Mouse (Mus musculus): ENCODE results near the gene Fh1.
A peak's percentile ranks its signal among the peaks of the same experiment; 100 is the strongest.

The Fh1 gene

DNA sequence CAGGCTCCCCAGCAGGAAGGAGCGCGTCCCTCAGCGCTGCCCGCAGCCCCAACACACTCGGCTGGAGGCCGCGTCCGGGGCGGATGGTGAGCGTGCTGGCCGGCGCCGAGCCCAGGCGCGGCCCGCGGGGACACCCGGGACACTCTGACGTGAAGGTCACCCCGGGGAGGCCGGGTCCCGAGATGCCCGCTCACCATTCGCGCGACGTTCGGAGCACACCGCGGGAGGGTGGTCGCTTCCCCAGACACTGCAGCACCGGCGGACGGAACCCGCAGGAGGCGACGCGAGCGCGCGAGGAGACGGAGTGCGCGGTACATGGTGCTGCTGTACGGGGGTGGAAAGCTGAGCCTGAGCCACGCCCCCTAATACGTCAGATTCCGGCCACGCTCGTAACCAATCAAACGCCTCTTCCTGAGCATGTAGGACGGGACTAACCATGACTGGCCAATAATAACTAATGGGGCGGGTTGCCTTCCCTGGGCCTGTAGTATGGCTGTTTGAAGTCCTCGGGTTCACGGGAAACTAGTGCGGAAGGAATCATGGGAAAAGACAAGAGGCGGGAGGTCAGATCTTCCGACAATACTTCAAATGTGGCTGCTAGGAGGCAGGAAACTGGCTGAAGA is at the start of gene Fh1:
Gene Fh1, minus strand, starts transcription at position 379 of the 623 bp plus-strand sequence.
- ATAC-seq (ENCODE audit: insufficient number of reproducible peaks, low FRiP score, low TSS enrichment): peak; percentile 99

- ATAC-seq (ENCODE audit: insufficient number of reproducible peaks, low FRiP score, low TSS enrichment): no peak
These were observed 49.7 kb upstream of the Fh1 start for GRCm38 (mm10) chr1:175675116-175675515.

- ATAC-seq (ENCODE audit: insufficient number of reproducible peaks, low FRiP score, low TSS enrichment): no peak
These were observed 48.3 kb upstream of the Fh1 start for GRCm38 (mm10) chr1:175673563-175674325.

- ATAC-seq (ENCODE audit: insufficient number of reproducible peaks, low FRiP score, low TSS enrichment): no peak
These were observed 46.2 kb upstream of the Fh1 start for GRCm38 (mm10) chr1:175671626-175672025.

DNA sequence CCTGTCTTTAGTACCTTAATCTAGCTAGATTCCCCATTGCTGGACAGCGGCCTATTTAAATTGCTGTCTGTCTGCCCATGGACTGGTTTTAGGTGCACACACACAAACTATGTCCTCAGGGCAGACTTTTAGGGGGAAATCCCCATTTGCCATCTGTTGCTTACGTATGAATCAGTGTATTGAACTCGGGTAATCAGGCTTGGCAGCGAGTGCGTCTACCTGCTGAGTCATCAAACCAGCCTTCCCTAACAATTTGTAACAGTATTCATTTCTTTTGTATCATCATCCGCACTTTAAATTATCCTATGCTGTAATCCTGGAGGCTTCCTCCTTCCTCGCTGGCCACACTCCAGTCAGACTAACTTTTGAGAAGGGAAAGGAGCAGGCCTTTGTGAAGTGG is 44.6 kb upstream of the Fh1 start:
- ATAC-seq (ENCODE audit: insufficient number of reproducible peaks, low FRiP score, low TSS enrichment): no peak

- ATAC-seq (ENCODE audit: insufficient number of reproducible peaks, low FRiP score, low TSS enrichment): no peak
These were observed 44.0 kb upstream of the Fh1 start for GRCm38 (mm10) chr1:175669456-175669855.

DNA sequence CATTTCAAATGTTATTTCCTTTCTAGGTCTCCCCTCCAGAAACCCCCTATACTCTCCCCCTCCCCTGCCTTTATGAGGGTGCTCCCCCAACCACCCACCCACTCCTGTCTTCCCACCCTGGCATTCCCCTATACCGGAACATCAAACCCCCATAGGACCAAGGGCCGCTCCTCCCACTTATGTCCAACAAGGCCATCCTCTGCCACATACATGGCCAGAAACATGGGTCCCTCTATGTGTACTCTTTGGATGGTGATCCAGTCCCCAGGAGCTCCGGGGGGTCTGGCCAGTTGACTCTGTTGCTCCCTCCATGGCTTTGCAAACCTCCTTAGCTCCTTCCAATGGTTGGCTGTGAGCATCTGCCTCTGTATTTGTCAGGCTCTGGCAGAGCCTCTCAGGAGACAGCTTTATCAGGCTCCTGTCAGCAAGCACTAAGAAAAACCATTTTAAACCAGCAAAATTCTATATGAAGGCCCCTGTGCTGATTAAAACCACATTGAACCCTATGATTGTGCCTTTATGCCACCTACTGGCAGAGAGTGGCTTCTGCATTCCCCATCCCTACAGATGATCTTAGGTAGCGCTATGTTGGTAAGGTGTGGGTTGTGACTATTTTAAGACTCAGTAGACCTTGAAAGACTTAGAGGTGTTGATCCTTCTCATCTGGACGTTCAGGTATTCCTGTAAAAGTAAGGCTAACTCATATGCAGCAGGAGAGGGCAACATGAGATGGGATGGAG is 43.4 kb upstream of the Fh1 start:
- ATAC-seq (ENCODE audit: insufficient number of reproducible peaks, low FRiP score, low TSS enrichment): peak; percentile 74; the same call in 1 of the 2 replicates

DNA sequence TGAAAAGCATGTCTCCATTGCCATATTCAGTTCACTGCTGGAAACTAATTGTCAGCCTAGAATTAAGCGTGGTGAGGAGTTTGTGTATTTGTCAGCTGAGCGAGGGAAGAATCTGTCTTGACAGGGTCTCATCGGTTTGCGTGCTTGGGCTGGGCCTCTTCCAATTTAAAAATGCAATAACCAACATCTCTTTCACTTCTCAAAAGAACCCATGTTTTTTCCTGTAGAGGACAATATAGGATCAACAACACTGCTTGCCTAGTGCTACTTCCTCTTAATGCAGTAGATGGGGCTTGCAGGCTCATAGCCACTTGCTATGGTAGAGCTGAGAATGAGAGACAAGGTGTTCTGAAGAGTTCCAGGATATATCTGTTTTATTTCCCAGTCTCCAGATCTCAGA is 34.5 kb upstream of the Fh1 start:
- ATAC-seq (ENCODE audit: insufficient number of reproducible peaks, low FRiP score, low TSS enrichment): no peak

GRCm38 (mm10) chr1:175648615-175649014 is 23.2 kb upstream of the Fh1 start:
- no peak for ATAC-seq (ENCODE audit: insufficient number of reproducible peaks, low FRiP score, low TSS enrichment)

DNA sequence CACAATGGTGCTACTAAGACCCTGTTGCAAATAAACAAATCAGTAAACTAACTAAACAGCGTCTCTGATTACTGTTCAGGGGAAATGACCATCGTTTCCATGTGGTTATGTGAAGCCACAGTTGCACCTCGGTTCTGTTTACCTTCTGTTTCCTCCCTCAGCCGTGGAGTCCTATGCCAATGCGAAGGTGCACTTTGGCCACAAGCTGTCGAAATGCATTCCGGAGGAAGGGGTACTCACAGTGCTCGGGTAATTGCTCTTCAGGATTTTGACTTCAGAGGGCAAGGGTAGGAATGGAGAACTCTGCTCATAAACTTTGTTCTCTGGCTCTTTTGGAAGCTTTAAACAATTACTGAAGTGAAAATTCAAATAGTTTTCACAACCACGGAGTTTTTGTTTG is 21.5 kb upstream of the Fh1 start:
- no peak for ATAC-seq (ENCODE audit: insufficient number of reproducible peaks, low FRiP score, low TSS enrichment)

GRCm38 (mm10) chr1:175643496-175644265 is 18.2 kb upstream of the Fh1 start:
- ATAC-seq (ENCODE audit: insufficient number of reproducible peaks, low FRiP score, low TSS enrichment): no peak

- no peak for ATAC-seq (ENCODE audit: insufficient number of reproducible peaks, low FRiP score, low TSS enrichment)
These were observed 15.2 kb upstream of the Fh1 start for GRCm38 (mm10) chr1:175640435-175641150.

DNA sequence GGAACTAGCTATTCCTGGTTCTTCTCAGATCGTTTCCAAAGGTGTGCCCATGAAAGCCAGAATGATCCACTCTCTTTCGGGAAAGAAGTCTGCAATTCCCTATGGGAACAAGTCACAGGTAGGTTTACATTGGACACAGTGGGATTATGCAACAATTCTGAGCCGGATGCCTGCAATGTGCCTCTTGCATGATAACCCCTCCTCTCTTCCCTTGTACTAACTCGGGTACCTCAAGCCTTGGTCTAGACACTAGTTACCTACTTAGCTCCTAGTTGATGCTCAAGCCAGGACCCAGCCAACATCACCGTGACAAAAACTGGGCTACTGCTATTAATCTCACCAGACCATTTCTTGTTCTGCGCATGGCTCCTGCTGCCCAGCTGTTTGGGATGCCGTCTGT is 13.6 kb upstream of the Fh1 start:
- no peak for ATAC-seq (ENCODE audit: insufficient number of reproducible peaks, low FRiP score, low TSS enrichment)

DNA sequence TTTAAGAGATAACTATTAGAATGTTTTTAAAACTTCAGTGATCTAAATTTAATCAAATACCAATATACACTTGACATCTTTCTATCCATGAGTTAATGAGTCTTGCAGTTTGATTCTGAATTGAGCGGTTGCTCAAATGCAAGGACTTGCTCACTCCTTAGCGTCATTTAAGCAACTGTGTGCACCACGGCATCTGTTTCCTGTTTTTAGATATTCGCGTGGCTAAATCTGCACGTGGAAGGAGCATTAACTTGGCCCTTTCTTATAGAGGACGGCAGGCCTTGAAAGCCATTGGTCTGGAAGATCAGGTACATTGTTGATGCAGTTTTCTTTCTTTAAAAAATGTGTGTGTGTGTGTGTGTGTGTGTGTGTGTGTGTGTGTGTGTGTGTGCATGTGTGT is 12.2 kb upstream of the Fh1 start:
- no peak for ATAC-seq (ENCODE audit: insufficient number of reproducible peaks, low FRiP score, low TSS enrichment)

DNA sequence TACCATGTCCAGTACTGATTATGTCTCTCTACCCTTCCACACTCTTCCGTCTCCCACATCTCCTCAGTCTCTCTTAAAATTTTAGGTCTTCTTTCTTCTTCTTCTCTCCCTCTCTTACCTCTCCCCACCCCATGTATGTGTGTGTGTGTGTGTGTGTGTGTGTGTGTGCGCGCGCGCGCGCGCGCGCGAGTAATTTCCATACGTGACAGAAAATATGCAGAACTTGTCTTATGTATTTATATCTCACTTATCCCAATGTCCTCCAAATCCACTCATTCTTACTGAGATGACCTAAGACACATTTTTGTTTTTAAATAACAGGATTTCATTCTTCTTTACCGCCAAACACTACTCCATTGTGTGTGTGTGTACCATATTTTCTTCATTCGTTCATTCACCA is 7.0 kb upstream of the Fh1 start:
- ATAC-seq (ENCODE audit: insufficient number of reproducible peaks, low FRiP score, low TSS enrichment): no peak

DNA sequence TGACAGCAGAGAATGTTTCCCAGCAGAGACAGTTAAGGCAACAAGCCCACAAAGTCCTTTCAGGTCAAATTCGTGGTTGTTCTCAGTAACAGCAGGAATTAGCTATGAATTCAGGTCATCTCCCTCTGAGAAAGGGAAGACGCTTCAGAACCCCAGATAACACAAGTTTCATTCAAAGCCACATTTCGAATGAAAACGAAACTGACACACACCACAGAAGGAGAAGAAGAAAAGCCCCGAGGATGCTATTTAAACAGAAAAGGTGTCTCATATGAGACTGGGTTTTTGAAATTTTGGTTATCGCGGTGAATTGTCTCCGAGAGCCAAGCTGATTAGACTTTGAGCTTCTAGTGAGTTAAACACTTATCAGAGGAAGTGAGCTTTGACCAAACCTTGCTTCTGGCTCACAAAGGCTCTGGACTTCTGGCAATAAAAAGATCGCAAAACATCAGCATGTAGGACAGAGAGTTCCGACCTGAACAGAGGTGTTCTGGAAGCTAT is 6.3 kb upstream of the Fh1 start:
- no peak for ATAC-seq (ENCODE audit: insufficient number of reproducible peaks, low FRiP score, low TSS enrichment)

DNA sequence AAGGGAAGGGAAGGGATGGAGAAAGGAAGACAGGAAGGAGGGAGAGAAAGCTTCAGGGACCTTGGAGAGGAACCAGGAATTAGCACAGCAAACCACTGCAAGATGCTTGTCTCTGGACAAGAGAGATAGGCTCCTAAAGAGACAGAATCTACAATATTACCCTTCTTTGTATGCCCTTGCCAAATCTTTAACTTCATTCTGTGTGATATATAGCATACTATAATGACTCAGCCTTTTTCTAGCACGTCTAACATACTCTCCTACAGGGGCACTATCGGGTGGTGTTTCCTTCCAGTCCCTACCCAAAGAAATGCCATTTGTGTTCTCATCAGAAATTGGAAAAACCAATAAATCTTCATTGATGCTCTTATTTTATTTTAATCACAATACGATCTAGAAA is 5.6 kb upstream of the Fh1 start:
- ATAC-seq (ENCODE audit: insufficient number of reproducible peaks, low FRiP score, low TSS enrichment): no peak

DNA sequence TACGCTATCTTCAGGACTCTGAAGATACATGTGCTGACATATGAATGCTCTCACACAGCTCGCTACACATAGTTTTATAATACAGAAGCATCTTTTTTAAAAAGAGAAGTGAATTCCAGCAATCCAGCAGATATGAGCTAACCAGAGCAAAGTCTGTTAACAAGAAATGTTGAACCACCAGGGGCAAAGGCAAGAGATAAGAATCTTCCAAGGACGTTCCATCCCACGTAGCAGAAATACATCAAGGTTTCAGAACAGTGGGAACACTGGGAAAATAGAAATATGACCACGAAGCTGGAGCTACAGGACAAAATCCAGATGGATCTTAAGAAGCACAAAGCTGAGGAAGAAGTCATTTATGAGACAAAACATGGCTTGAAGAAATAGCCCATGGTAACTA is 4.9 kb upstream of the Fh1 start:
- no peak for ATAC-seq (ENCODE audit: insufficient number of reproducible peaks, low FRiP score, low TSS enrichment)

DNA sequence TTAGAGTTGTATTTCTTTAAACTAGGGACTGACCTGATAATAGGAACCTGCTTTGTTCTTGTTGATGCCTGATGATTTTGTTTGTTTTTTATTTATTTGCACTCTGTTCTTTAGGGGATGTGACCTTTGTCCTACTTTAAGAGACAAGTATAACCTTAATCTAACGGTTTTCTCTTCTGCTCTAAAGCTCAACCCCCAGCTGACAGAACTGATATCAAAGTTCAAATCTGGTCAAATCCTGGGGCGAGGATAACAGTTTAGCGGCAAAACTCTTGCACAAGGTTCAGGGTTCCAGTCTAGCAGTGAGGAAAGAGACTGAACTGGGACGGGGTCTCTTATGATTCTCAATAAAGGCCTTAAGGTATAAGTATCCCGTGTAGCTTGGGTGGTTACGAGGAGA is 3.8 kb upstream of the Fh1 start:
- no peak for ATAC-seq (ENCODE audit: insufficient number of reproducible peaks, low FRiP score, low TSS enrichment)
